Mouse (Mus musculus) mouse trophoblast stem cell (cell line): Measurements from ENCODE around the gene Gm13288.
"Not testable (repeated sequence)": the region's sequence is repeated elsewhere in the genome, so short reads cannot be mapped to it uniquely, and the experiment has no call there.

Source experiments
- in situ Hi-C, 2 experiments: fragments of 300-500 bp; cut with MseI, MboI; formaldehyde crosslinking; loops; 2 replicates in 1 of 2; 3 replicates in 1 of 2; pipeline ENCODE4 v1.15.1; 2025

Gene Gm13288

GRCm38 (mm10) chr4:88799365-88799764 is 6.0 kb upstream of the Gm13288 start, which contains the start of gene Gm13285:
TSS of gene Gm13285 (plus strand) at chr4:88799665.
- in situ Hi-C loops = not testable (repeated sequence)

GRCm38 (mm10) chr4:88802954-88803353 is 2.4 kb upstream of the Gm13288 start, which contains the start of gene Gm13287:
TSS of gene Gm13287 (plus strand) at chr4:88803254.
- in situ Hi-C loops = not testable (repeated sequence)

GRCm38 (mm10) chr4:88805761-88806160 is 430 bp downstream of the Gm13288 start:
- in situ Hi-C loops = not testable (repeated sequence)

- in situ Hi-C loops = no loop called here
Observed at GRCm38 (mm10) chr4:88815928-88816327, 10.6 kb downstream of the Gm13288 start, which contains the start of gene Ifna7. TSS of gene Ifna7 (plus strand) at chr4:88816228.

- in situ Hi-C loops = no loop called here
Observed at GRCm38 (mm10) chr4:88819659-88820058, 14.3 kb downstream of the Gm13288 start, which contains the start of gene Ifna11. TSS of gene Ifna11 (plus strand) at chr4:88819959.

- in situ Hi-C loops = no loop called here
Observed at GRCm38 (mm10) chr4:88822995-88823394, 17.7 kb downstream of the Gm13288 start.

- in situ Hi-C loops = not testable (repeated sequence)
Observed at GRCm38 (mm10) chr4:88827116-88827515, 21.8 kb downstream of the Gm13288 start, which contains the start of gene Ifna6. TSS of gene Ifna6 (plus strand) at chr4:88827416.

GRCm38 (mm10) chr4:88830523-88830922 is 25.2 kb downstream of the Gm13288 start:
- in situ Hi-C loops = no loop called here

GRCm38 (mm10) chr4:88835225-88835624 is 29.9 kb downstream of the Gm13288 start, which contains the start of gene Ifna5:
TSS of gene Ifna5 (plus strand) at chr4:88835525.
- in situ Hi-C loops = not testable (repeated sequence)

GRCm38 (mm10) chr4:88838828-88839227 is 33.5 kb downstream of the Gm13288 start:
- in situ Hi-C loops = no loop called here

- in situ Hi-C loops = no loop called here
Observed at GRCm38 (mm10) chr4:88840058-88840457, 34.7 kb downstream of the Gm13288 start.

GRCm38 (mm10) chr4:88841438-88841911 is 36.1 kb downstream of the Gm13288 start, which contains the start of gene Ifna4:
TSS of gene Ifna4 (plus strand) at chr4:88841861.
- in situ Hi-C loops = no loop called here

GRCm38 (mm10) chr4:88845334-88845733 is 40.0 kb downstream of the Gm13288 start:
- in situ Hi-C loops = no loop called here

GRCm38 (mm10) chr4:88849698-88850097 is 44.4 kb downstream of the Gm13288 start, which contains the start of gene Ifna1:
TSS of gene Ifna1 (plus strand) at chr4:88850087.
- in situ Hi-C loops = no loop called here

GRCm38 (mm10) chr4:88851026-88851763 is 45.9 kb downstream of the Gm13288 start:
- in situ Hi-C loops = no loop called here
